Mouse (Mus musculus) gastrocnemius, postnatal 14 days (tissue): ENCODE measurements around the gene Tma16. TPM values are rescaled to one million over a fixed set of nuclear protein-coding genes. Genes with fewer than 3 reads are reported as not detected.

ENCODE experiments used
- DNase-seq: peaks from one replicate; pipeline ENCODE4 v3.0.0; 2021; ENCODE audit warnings: mixed read lengths
- intact Hi-C: fragments of 180-260 bp; cut with DNase I; formaldehyde crosslinking; loops from one replicate; pipeline ENCODE4 v1.15.1; 2025; ENCODE audit warnings: low total_unique reads
- total RNA-seq, 2 experiments: library from RNA; stranded (reverse); gene quantifications; 2 replicates each; pipeline ENCODE4 v1.2.3; 2021

Gene Tma16
- total RNA-seq, 2 experiments from 2014 or later: 4.6 TPM

- DNase-seq: no peak
- intact Hi-C loops: no loop called here
Observed at GRCm38 (mm10) chr8:66436804-66437203, 49.5 kb downstream of the Tma16 start.

- DNase-seq: no peak
- intact Hi-C loops: no loop called here
Observed at GRCm38 (mm10) chr8:66433577-66433976, 52.8 kb downstream of the Tma16 start.

DNA sequence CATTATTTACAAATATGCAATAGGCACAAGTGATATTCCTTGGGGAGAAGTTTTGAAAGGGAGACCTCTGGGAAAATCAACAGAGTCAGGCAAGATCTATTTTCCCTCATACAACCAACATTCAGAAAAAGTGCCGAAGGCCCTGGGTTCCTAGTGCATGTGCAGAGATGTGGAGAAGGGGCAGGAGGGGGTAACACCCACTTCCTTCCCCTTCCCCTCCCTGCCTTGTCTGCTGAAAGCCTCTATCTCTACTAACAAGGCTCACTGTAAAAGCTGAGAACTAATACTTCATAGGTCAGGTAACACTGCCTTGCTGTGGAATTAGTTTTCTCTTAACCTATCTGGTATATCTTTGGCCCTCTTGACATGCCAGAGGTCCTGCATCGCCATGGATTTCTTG, 55.7 kb downstream of the Tma16 start:
- DNase-seq: no peak
- intact Hi-C loops: no loop called here

Other genes with a start within 250 kb of the Tma16 start
- gene Tktl2, start 25.2 kb upstream of the Tma16 start, total RNA-seq: not detected
- not detected for gene Npy5r, start 201.6 kb upstream of the Tma16 start, total RNA-seq
- 1 to 10 TPM; 1.1 to 2.6 TPM for gene Npy1r, start 210.7 kb upstream of the Tma16 start, total RNA-seq